Mouse (Mus musculus): Measurements from ENCODE around the gene Cgrrf1. TPM values are rescaled to one million over a fixed set of nuclear protein-coding genes. Genes with fewer than 3 reads are reported as not detected.

Gene Cgrrf1
- polyA plus RNA-seq, 1 experiment from 2014 or later, result 29.1 TPM

- H3K27ac ChIP-seq, result no peak overlapping the region
- WGBS (ENCODE audit: missing documents), result 92% methylated on average over 5 of the region's 5 CpGs
- no peaks in the 10 kb centered on the region for H3K79me2 ChIP-seq (ENCODE audit: inconsistent target)
- H3K4me3 ChIP-seq (ENCODE audit: inconsistent target), result no peak overlapping the region
- no peaks in the 10 kb centered on the region for H3K36me3 ChIP-seq (ENCODE audit: inconsistent target)
Measured at GRCm38 (mm10) chr14:46897953-46898352, 66.0 kb downstream of the Cgrrf1 start.

- no peak overlapping the region for H3K4me3 ChIP-seq (ENCODE audit: inconsistent target)
- H3K27ac ChIP-seq, result no peak overlapping the region
- H3K79me2 ChIP-seq (ENCODE audit: inconsistent target), result no peaks in the 10 kb centered on the region
- 94% methylated on average over 3 of the region's 3 CpGs for WGBS (ENCODE audit: missing documents)
- H3K36me3 ChIP-seq (ENCODE audit: inconsistent target), result no peaks in the 10 kb centered on the region
Measured at GRCm38 (mm10) chr14:46898626-46899025, 66.7 kb downstream of the Cgrrf1 start.

DNA sequence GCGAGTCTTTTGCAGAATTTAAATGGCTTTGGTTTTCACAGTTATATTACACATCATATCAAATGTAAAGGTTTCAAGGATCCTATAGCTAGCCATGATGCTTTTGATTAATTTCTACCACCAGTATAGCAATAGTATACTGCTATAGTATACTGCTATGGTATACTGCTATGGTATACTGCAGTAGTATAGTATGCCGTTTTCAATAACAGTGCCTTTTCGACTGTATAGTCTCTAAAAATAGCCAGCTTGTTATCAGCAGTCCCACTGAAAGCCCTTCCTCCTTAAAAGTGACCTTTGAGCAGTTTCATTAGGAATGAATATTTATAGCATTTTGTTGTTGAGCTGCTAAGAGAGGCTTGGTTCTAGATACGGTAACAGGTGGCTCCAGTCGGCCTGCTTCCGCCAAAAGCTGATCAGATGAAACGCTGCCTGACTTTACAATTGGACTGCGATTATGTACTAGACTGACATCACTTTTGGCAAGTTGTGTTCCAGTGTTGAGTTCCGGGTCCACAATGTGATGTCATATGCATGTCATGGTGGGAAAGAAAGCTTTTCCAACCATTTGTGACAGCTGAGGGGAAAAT lies 70.7 kb downstream of the Cgrrf1 start:
- H3K36me3 ChIP-seq (ENCODE audit: inconsistent target), result no peaks in the 10 kb centered on the region
- 94% methylated on average over 9 of the region's 9 CpGs for WGBS (ENCODE audit: missing documents)
- no peak overlapping the region for H3K27ac ChIP-seq
- no peak overlapping the region for H3K4me3 ChIP-seq (ENCODE audit: inconsistent target)
- H3K79me2 ChIP-seq (ENCODE audit: inconsistent target), result no peaks in the 10 kb centered on the region

Other genes with a start within 250 kb of the Cgrrf1 start
- gene Cdkn3, start 71.6 kb upstream of the Cgrrf1 start, polyA plus RNA-seq (2018), result 1.2 to 6.6 TPM (median 3.8 TPM) in 3 replicates
- 83.7 to 122 TPM (median 95.7 TPM) in 3 replicates for gene Cnih1, start 43.7 kb upstream of the Cgrrf1 start, polyA plus RNA-seq (2018)
- gene Gmfb, start 9.9 kb upstream of the Cgrrf1 start, polyA plus RNA-seq (2018), result 85.9 to 98.4 TPM (median 87.9 TPM) in 3 replicates
- gene Samd4, start 50.7 kb downstream of the Cgrrf1 start, polyA plus RNA-seq (2018), result 1.8 to 13.6 TPM (median 8.6 TPM) in 3 replicates